Mouse (Mus musculus) embryo, embryonic 11 days (tissue): ENCODE measurements around the gene D630045J12Rik.

Experiments
- DNase-seq: peaks from one replicate; pipeline ENCODE4 v3.0.0-alpha.2; 2015

The D630045J12Rik gene

GRCm38 (mm10) chr6:38241508-38241907 is 12.3 kb downstream of the D630045J12Rik start:
- DNase-seq: no peak

- DNase-seq: no peak
Measured at GRCm38 (mm10) chr6:38240618-38241017, 13.2 kb downstream of the D630045J12Rik start.

- no peak for DNase-seq
Measured at GRCm38 (mm10) chr6:38238382-38238781, 15.4 kb downstream of the D630045J12Rik start.

GRCm38 (mm10) chr6:38235991-38236658 is 17.7 kb downstream of the D630045J12Rik start:
- no peak for DNase-seq

GRCm38 (mm10) chr6:38233803-38234202 is 20.0 kb downstream of the D630045J12Rik start:
- no peak for DNase-seq

GRCm38 (mm10) chr6:38232917-38233316 is 20.9 kb downstream of the D630045J12Rik start:
- no peak for DNase-seq

GRCm38 (mm10) chr6:38231994-38232393 is 21.8 kb downstream of the D630045J12Rik start:
- DNase-seq: peak; percentile 28

- DNase-seq: peak; percentile 56
Measured at GRCm38 (mm10) chr6:38224079-38224478, 29.7 kb downstream of the D630045J12Rik start.

- no peak for DNase-seq
Measured at GRCm38 (mm10) chr6:38219261-38219660, 34.5 kb downstream of the D630045J12Rik start.

- no peak for DNase-seq
Measured at GRCm38 (mm10) chr6:38215448-38216110, 38.2 kb downstream of the D630045J12Rik start.

- DNase-seq: no peak
Measured at GRCm38 (mm10) chr6:38207621-38208020, 46.2 kb downstream of the D630045J12Rik start.

- peak; percentile 75 for DNase-seq
Measured at GRCm38 (mm10) chr6:38206941-38207531, 46.8 kb downstream of the D630045J12Rik start.

GRCm38 (mm10) chr6:38205375-38205774 is 48.4 kb downstream of the D630045J12Rik start:
- no peak for DNase-seq

GRCm38 (mm10) chr6:38203820-38204219 is 50.0 kb downstream of the D630045J12Rik start:
- DNase-seq: no peak

- DNase-seq: no peak
Measured at GRCm38 (mm10) chr6:38202816-38203215, 51.0 kb downstream of the D630045J12Rik start.

GRCm38 (mm10) chr6:38201495-38201894 is 52.3 kb downstream of the D630045J12Rik start:
- DNase-seq: no peak

- DNase-seq: no peak
Measured at GRCm38 (mm10) chr6:38199599-38199998, 54.2 kb downstream of the D630045J12Rik start.

GRCm38 (mm10) chr6:38198727-38199126 is 55.1 kb downstream of the D630045J12Rik start:
- no peak for DNase-seq

GRCm38 (mm10) chr6:38196266-38197189 is 57.3 kb downstream of the D630045J12Rik start:
- DNase-seq: no peak

- DNase-seq: no peak
Measured at GRCm38 (mm10) chr6:38195306-38195705, 58.5 kb downstream of the D630045J12Rik start.

GRCm38 (mm10) chr6:38194046-38194445 is 59.8 kb downstream of the D630045J12Rik start:
- DNase-seq: no peak

GRCm38 (mm10) chr6:38192952-38193351 is 60.9 kb downstream of the D630045J12Rik start:
- DNase-seq: no peak
